Mouse (Mus musculus) stomach, postnatal 0 days (tissue): ENCODE data around the gene AC134908.4.

Experiments
- CTCF ChIP-seq: IDR thresholded peaks from 2 replicates; pipeline ENCODE4 v1.5.1; 2016; ENCODE audit warnings: antibody characterized with exemption, low read depth, mild to moderate bottlenecking, moderate library complexity
- EP300 ChIP-seq: optimal IDR thresholded peaks from 2 replicates; pipeline ENCODE3; 2016; ENCODE audit warnings: antibody characterized with exemption

DNA sequence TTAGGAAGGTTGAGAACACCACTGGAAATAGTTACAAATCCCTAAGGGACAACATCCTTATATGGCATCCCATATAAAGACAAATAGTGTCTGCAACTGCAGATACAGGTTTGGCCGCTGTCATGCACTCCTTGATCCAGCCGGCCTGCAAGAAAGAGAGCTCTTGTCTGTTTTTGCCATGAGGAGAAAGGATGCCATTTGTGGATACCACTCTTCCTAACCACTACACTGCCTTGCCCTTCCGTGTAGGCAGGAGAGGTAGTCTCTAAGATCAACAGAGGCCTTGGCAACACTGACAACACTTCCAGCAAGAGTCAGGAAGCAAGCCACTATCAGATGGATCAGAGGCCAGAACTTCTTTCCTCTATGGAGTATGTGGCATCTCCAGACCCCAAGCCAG lies 9.2 kb downstream of the AC134908.4 start, which contains the start of gene Ccdc78:
- TF ChIP-seq EP300 (no peak), CTCF (no peak)
